Mouse (Mus musculus): Measurements from ENCODE around the gene Sumf1. TPM values are rescaled to one million over a fixed set of nuclear protein-coding genes. Genes with fewer than 3 reads are reported as not detected.
A peak's percentile ranks its signal among the peaks of the same experiment; 100 is the strongest.

Gene Sumf1
- total RNA-seq (2021): 10 to 100 TPM; 21.3 to 22.2 TPM

GRCm38 (mm10) chr6:108184847-108185684 is at the start of gene Sumf1:
Gene Sumf1 (minus strand): TSS chr6:108185582.
- intact Hi-C loops (cut with DNase I): no loop called here
- peak; percentile 93 to 95 for DNase-seq (ENCODE audit: low spot score in 2 of 2)

GRCm38 (mm10) chr6:108234536-108234935 is 49.2 kb upstream of the Sumf1 start:
- no peak for DNase-seq (ENCODE audit: low spot score in 2 of 2)
- intact Hi-C loops (cut with DNase I): no loop called here

GRCm38 (mm10) chr6:108233070-108233469 is 47.7 kb upstream of the Sumf1 start:
- intact Hi-C loops (cut with DNase I): no loop called here
- no peak for DNase-seq (ENCODE audit: low spot score in 2 of 2)

GRCm38 (mm10) chr6:108231892-108232710 is 46.7 kb upstream of the Sumf1 start:
- intact Hi-C loops (cut with DNase I): no loop called here
- no peak for DNase-seq (ENCODE audit: low spot score in 2 of 2)

- DNase-seq (ENCODE audit: low spot score in 2 of 2): no peak
- intact Hi-C loops (cut with DNase I): no loop called here
Observed at GRCm38 (mm10) chr6:108230608-108231007, 45.2 kb upstream of the Sumf1 start.

GRCm38 (mm10) chr6:108228601-108229000 is 43.2 kb upstream of the Sumf1 start:
- no peak for DNase-seq (ENCODE audit: low spot score in 2 of 2)
- intact Hi-C loops (cut with DNase I): loop anchor here (5.0 kb wide), 1 partner anchor 114 kb away; no protein-coding TSS in a partner anchor

GRCm38 (mm10) chr6:108228048-108228447 is 42.7 kb upstream of the Sumf1 start:
- intact Hi-C loops (cut with DNase I): loop anchor here (5.0 kb wide), 1 partner anchor 114 kb away; no protein-coding TSS in a partner anchor
- no peak for DNase-seq (ENCODE audit: low spot score in 2 of 2)

GRCm38 (mm10) chr6:108227461-108227860 is 42.1 kb upstream of the Sumf1 start:
- intact Hi-C loops (cut with DNase I): loop anchor here (5.0 kb wide), 1 partner anchor 115 kb away; no protein-coding TSS in a partner anchor

GRCm38 (mm10) chr6:108226230-108226629 is 40.8 kb upstream of the Sumf1 start:
- no peak for DNase-seq (ENCODE audit: low spot score in 2 of 2)
- intact Hi-C loops (cut with DNase I): loop anchor here (5.0 kb wide), 1 partner anchor 116 kb away; no protein-coding TSS in a partner anchor

More at GRCm38 (mm10) chr6:108227461-108227860, 42.1 kb upstream of the Sumf1 start:
- no peak for DNase-seq (ENCODE audit: low spot score in 2 of 2)

GRCm38 (mm10) chr6:108225027-108225426 is 39.6 kb upstream of the Sumf1 start:
- intact Hi-C loops (cut with DNase I): loop anchor here (5.0 kb wide), 1 partner anchor 117 kb away; no protein-coding TSS in a partner anchor
- DNase-seq (ENCODE audit: low spot score in 2 of 2): no peak

GRCm38 (mm10) chr6:108224361-108224760 is 39.0 kb upstream of the Sumf1 start:
- intact Hi-C loops (cut with DNase I): no loop called here

GRCm38 (mm10) chr6:108222875-108223274 is 37.5 kb upstream of the Sumf1 start:
- no peak for DNase-seq (ENCODE audit: low spot score in 2 of 2)
- intact Hi-C loops (cut with DNase I): no loop called here

More at GRCm38 (mm10) chr6:108224361-108224760, 39.0 kb upstream of the Sumf1 start:
- DNase-seq (ENCODE audit: low spot score in 2 of 2): no peak

GRCm38 (mm10) chr6:108222435-108222834 is 37.1 kb upstream of the Sumf1 start:
- peak in 1 of 2 experiments; percentile 36 for DNase-seq (ENCODE audit: low spot score in 2 of 2)
- intact Hi-C loops (cut with DNase I): no loop called here

GRCm38 (mm10) chr6:108217987-108218386 is 32.6 kb upstream of the Sumf1 start:
- DNase-seq (ENCODE audit: low spot score in 2 of 2): no peak
- intact Hi-C loops (cut with DNase I): no loop called here

GRCm38 (mm10) chr6:108216832-108217231 is 31.4 kb upstream of the Sumf1 start:
- no peak for DNase-seq (ENCODE audit: low spot score in 2 of 2)
- intact Hi-C loops (cut with DNase I): no loop called here

GRCm38 (mm10) chr6:108216091-108216490 is 30.7 kb upstream of the Sumf1 start:
- intact Hi-C loops (cut with DNase I): no loop called here
- DNase-seq (ENCODE audit: low spot score in 2 of 2): no peak

- peak in 1 of 2 experiments; percentile 17 for DNase-seq (ENCODE audit: low spot score in 2 of 2)
- intact Hi-C loops (cut with DNase I): loop anchor here (5.0 kb wide), 1 partner anchor 117 kb away; no protein-coding TSS in a partner anchor
Observed at GRCm38 (mm10) chr6:108214294-108214925, 29.0 kb upstream of the Sumf1 start.

GRCm38 (mm10) chr6:108213481-108214293 is 28.3 kb upstream of the Sumf1 start:
- DNase-seq (ENCODE audit: low spot score in 2 of 2): peak in 1 of 2 experiments; percentile 43
- intact Hi-C loops (cut with DNase I): loop anchor here (1.0 to 5.0 kb wide), 2 partner anchors 116 to 118 kb away; no protein-coding TSS in a partner anchor

Data from left cerebral cortex, postnatal 25 days (tissue).